Comparison of ENCODE assay signal across 5 mouse cellular contexts in genomic region chr13:100349510-100350173, GRCm38 (mm10). TPM values are rescaled to one million over a fixed set of nuclear protein-coding genes. Genes with fewer than 3 reads are reported as not detected.
"Had no signal": no experiment of that assay in that cellular context is flagged by ENCODE, and none has a peak within 500 bp of the region (broad histone marks: within the 10 kb centered on the region; RNA-seq: fewer than 3 reads in every experiment).

No protein-coding gene starts in this region.

RNA-seq across cellular contexts. Expression of gene Naip6, which starts 32.2 kb away (rescaled TPM):
- polyA plus RNA-seq: limb, embryonic 12.5 days; midbrain, embryonic 10.5 days; midbrain, embryonic 15.5 days; midbrain, embryonic 16.5 days; neural tube, embryonic 11.5 days had no signal
